Mouse (Mus musculus) olfactory bulb, adult 2 months (tissue): ENCODE measurements at regions not wholly inside any gene's neighbourhood (a gene's known extent, or its start where the extent isn't known, plus 50 kb on each side); places are given as distances from the start of the nearest gene placed in this dataset.

Experiments used
- H3K27ac ChIP-seq: fragments of 200-500 bp; 2 replicates; pipeline ENCODE4 v1.5.1; 2012; ENCODE audit warnings: low read depth, low read length; ENCODE audit not compliant: insufficient read depth
- H3K4me1 ChIP-seq: fragments of 200-500 bp; 2 replicates; pipeline ENCODE4 v1.6.1; 2012; ENCODE audit warnings: low read length; ENCODE audit not compliant: control insufficient read depth, insufficient read depth
- H3K4me3 ChIP-seq: fragments of 200-500 bp; 2 replicates; pipeline ENCODE4 v1.5.1; 2012; ENCODE audit warnings: mild to moderate bottlenecking, low read depth, low read length, moderate library complexity; ENCODE audit not compliant: insufficient read depth
- CTCF ChIP-seq: fragments of 200-500 bp; IDR thresholded peaks from 2 replicates; pipeline ENCODE4 v1.5.1; 2012; ENCODE audit warnings: low read depth, mild to moderate bottlenecking, low read length, moderate library complexity; ENCODE audit not compliant: insufficient read depth
- POLR2A ChIP-seq: fragments of 200-500 bp; IDR thresholded peaks from 2 replicates; pipeline ENCODE4 v1.6.1; 2012; ENCODE audit warnings: mild to moderate bottlenecking, low read depth, low read length, moderate library complexity; ENCODE audit not compliant: insufficient read depth

- H3K4me3 ChIP-seq: no peak overlapping the region
- H3K4me1 ChIP-seq: no peaks in the 10 kb centered on the region
- H3K27ac ChIP-seq: no peak overlapping the region
- TF ChIP-seq POLR2A (no peak), CTCF (no peak)
These were observed 531.6 kb upstream of the Sema6d start for GRCm38 (mm10) chr2:123558123-123558650.
